Mouse (Mus musculus): ENCODE results near the gene Olfr1222.

DNA sequence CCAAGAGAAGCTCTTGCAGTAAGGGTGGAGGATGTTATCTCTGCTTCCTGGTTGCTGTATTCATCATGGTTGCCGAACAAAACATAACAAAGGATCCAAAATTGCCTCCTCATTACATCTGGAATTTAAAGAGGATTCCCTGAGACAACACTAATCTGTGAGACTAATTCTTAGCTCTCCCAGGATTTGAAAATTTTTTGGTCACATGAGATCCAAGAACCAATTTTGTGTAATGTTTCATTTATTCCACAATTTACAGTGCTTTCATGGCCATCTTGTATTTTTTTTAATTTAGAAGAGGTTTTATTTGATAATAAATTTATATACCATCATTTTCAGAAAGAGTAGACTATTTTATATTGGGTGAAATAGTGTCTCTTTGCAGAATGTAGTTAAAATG lies 49.4 kb downstream of the Olfr1222 start, which contains the start of gene Olfr1219:
- no peak for TF ChIP-seq CTCF (IDR thresholded peaks at IDR 0.05; ENCODE audit: low read depth)
- TF ChIP-seq EP300 (optimal IDR thresholded peaks at IDR 0.05) = no peak
